8 mouse cellular contexts compared by ENCODE assay signal in the genomic region with DNA sequence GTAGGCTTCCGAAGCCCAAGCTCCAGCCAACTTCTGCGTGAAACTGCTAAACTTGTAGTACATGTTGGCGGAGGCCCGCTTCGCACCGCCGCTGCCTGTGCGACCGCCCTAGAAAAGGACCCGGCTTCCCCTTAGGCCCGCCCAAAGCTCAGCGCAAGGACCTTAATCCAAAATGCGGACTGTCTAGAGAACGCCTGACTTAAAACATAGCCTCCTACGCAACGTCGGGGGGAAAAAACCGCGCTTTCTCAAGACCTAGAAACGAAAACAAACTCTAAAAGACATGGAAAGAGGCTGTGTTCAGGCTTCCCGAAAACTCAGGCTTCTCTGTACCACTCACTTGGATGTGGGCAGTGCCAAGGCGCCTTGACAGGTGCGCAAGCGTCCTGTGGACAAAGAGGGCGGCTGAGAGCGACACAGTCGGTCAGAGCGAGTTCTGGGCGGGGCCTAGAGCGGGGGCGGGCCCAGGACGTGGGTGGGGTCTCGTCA. TPM values are rescaled to one million over a fixed set of nuclear protein-coding genes. Genes with fewer than 3 reads are reported as not detected.
A peak's percentile ranks its signal among the peaks of the same experiment; 100 is the strongest.
DNase-seq lines count a peak whose midpoint lies in the region; ATAC-seq and TF ChIP-seq lines count a peak whose summit lies in the region.

No protein-coding gene starts in this region.

- peak; percentile 94 for DNase-seq in 3134 (ENCODE audit: extremely low read depth, insufficient read length, low spot score)
- DNase-seq in adrenal gland, postnatal 36 days, result peak; percentile 91 to 94
- DNase-seq in heart, adult 18-20 months, result peak; percentile 92 to 96
- DNase-seq in kidney, adult 2 months, result peak; percentile 94
- DNase-seq in spleen, adult 2 months (ENCODE audit: low read depth in 1 of 2, low spot score in 2 of 2), result peak; percentile 86 to 94

- peak; percentile 95 for ATAC-seq in embryonic facial prominence, embryonic 13.5 days (ENCODE audit: insufficient number of reproducible peaks, insufficient read depth, low FRiP score, low TSS enrichment, low read depth)
- ATAC-seq in limb, embryonic 12.5 days (ENCODE audit: insufficient number of reproducible peaks, insufficient read depth, low FRiP score, low TSS enrichment, low read depth), result peak; percentile 99
- ATAC-seq in midbrain, embryonic 15.5 days (replicated peaks), result peak; percentile 99

- WGBS in embryonic facial prominence, embryonic 13.5 days, result 0% methylated on average over 33 of the region's 33 CpGs
- under 1% methylated on average over 33 of the region's 33 CpGs for WGBS in kidney, adult 2 months
- under 1% methylated on average over 33 of the region's 33 CpGs for WGBS in limb, embryonic 12.5 days
- WGBS in midbrain, embryonic 15.5 days, result under 1% methylated on average over 33 of the region's 33 CpGs
- WGBS in spleen, adult 2 months, result under 1% methylated on average over 33 of the region's 33 CpGs

- TF ChIP-seq CTCF in kidney, adult 2 months (conservative IDR thresholded peaks at IDR 0.05; ENCODE audit: insufficient read depth, insufficient read length, low read depth, low read length), result no peak
- no peak for TF ChIP-seq CTCF in spleen, adult 2 months (IDR thresholded peaks at IDR 0.05; ENCODE audit: extremely low read depth, insufficient read depth, insufficient read length, insufficient replicate concordance)

- peak overlapping the region; percentile 93 for H3K9ac ChIP-seq in embryonic facial prominence, embryonic 13.5 days
- H3K9ac ChIP-seq in limb, embryonic 12.5 days (replicated peaks), result peak overlapping the region; percentile 89
- H3K9ac ChIP-seq in midbrain, embryonic 15.5 days, result peak overlapping the region; percentile 58

- TF ChIP-seq POLR2A in kidney, adult 2 months (IDR thresholded peaks at IDR 0.05; ENCODE audit: low read depth, low read length), result peak; percentile 74
- TF ChIP-seq POLR2A in spleen, adult 2 months (IDR thresholded peaks at IDR 0.05; ENCODE audit: low read depth, low read length), result peak; percentile 37

- peaks cover 19% of the 10 kb centered on the region for H3K4me1 ChIP-seq in embryonic facial prominence, embryonic 13.5 days
- H3K4me1 ChIP-seq in kidney, adult 2 months (ENCODE audit: control insufficient read depth, insufficient read depth, low read length), result peaks cover 7% of the 10 kb centered on the region; the same call in 1 of the 2 replicates
- H3K4me1 ChIP-seq in limb, embryonic 12.5 days (replicated peaks), result peaks cover 19% of the 10 kb centered on the region
- H3K4me1 ChIP-seq in midbrain, embryonic 15.5 days, result peaks cover 30% of the 10 kb centered on the region
- H3K4me1 ChIP-seq in spleen, adult 2 months (ENCODE audit: control insufficient read depth, insufficient read depth, insufficient read length), result peaks cover 17% of the 10 kb centered on the region

- peak overlapping the region; percentile 72 for H3K27ac ChIP-seq in embryonic facial prominence, embryonic 13.5 days
- peak overlapping the region; percentile 96 for H3K27ac ChIP-seq in kidney, adult 2 months (ENCODE audit: insufficient read depth, low read depth, low read length)
- H3K27ac ChIP-seq in limb, embryonic 12.5 days, result peak overlapping the region; percentile 75
- H3K27ac ChIP-seq in midbrain, embryonic 15.5 days, result peak overlapping the region; percentile 86
- peak overlapping the region; percentile 90 for H3K27ac ChIP-seq in spleen, adult 2 months (ENCODE audit: insufficient read depth, low read length)

- H3K4me3 ChIP-seq in embryonic facial prominence, embryonic 13.5 days, result peak overlapping the region; percentile 77
- peak overlapping the region; percentile 99 for H3K4me3 ChIP-seq in kidney, adult 2 months (ENCODE audit: insufficient read depth, low read depth, low read length)
- peak overlapping the region; percentile 96 for H3K4me3 ChIP-seq in limb, embryonic 12.5 days (replicated peaks)
- peak overlapping the region; percentile 78 for H3K4me3 ChIP-seq in midbrain, embryonic 15.5 days
- peak overlapping the region; percentile 93 for H3K4me3 ChIP-seq in spleen, adult 2 months (ENCODE audit: extremely low read depth, insufficient read depth, insufficient read length)

- no peaks in the 10 kb centered on the region for H3K9me3 ChIP-seq in embryonic facial prominence, embryonic 13.5 days
- no peaks in the 10 kb centered on the region for H3K9me3 ChIP-seq in limb, embryonic 12.5 days
- no peaks in the 10 kb centered on the region for H3K9me3 ChIP-seq in midbrain, embryonic 15.5 days

- no peaks in the 10 kb centered on the region for H3K27me3 ChIP-seq in embryonic facial prominence, embryonic 13.5 days
- no peaks in the 10 kb centered on the region for H3K27me3 ChIP-seq in kidney, adult 2 months (replicated peaks; ENCODE audit: control insufficient read depth, insufficient read depth, low read length)
- H3K27me3 ChIP-seq in limb, embryonic 12.5 days, result no peaks in the 10 kb centered on the region
- H3K27me3 ChIP-seq in midbrain, embryonic 15.5 days (replicated peaks), result no peaks in the 10 kb centered on the region
- no peaks in the 10 kb centered on the region for H3K27me3 ChIP-seq in spleen, adult 2 months (ENCODE audit: control insufficient read depth, insufficient read depth, low read length)

- H3K36me3 ChIP-seq in embryonic facial prominence, embryonic 13.5 days, result no peaks in the 10 kb centered on the region
- no peaks in the 10 kb centered on the region for H3K36me3 ChIP-seq in kidney, adult 2 months (ENCODE audit: control insufficient read depth, insufficient read depth, low read length)
- no peaks in the 10 kb centered on the region for H3K36me3 ChIP-seq in limb, embryonic 12.5 days
- H3K36me3 ChIP-seq in midbrain, embryonic 15.5 days (replicated peaks), result no peaks in the 10 kb centered on the region
- H3K36me3 ChIP-seq in spleen, adult 2 months (ENCODE audit: control insufficient read depth, insufficient read depth, low read length), result no peaks in the 10 kb centered on the region

- peak overlapping the region; percentile 86 for H3K4me2 ChIP-seq in embryonic facial prominence, embryonic 13.5 days
- peak overlapping the region; percentile 87 for H3K4me2 ChIP-seq in limb, embryonic 12.5 days
- H3K4me2 ChIP-seq in midbrain, embryonic 15.5 days, result peak overlapping the region; percentile 71

RNA-seq across cellular contexts. Expression of gene Cox7a2l, which starts 2.9 kb away (rescaled TPM):
- 100 to 1,000 TPM; 164 to 181 TPM for total RNA-seq in adrenal gland, postnatal 36 days (2021)
- 157 and 158 TPM in 2 replicates for polyA plus RNA-seq in embryonic facial prominence, embryonic 13.5 days (2015; fragmentation: Nextera tagmentation; extraction: Ambion mirVana)
- total RNA-seq in heart, adult 18-20 months (2021), result 100 to 1,000 TPM; 309 to 336 TPM
- 165 and 201 TPM in 2 replicates for polyA plus RNA-seq in kidney, adult 2 months (2012; rRNA removed)
- 123 and 127 TPM in 2 replicates for polyA plus RNA-seq in limb, embryonic 12.5 days (2016; fragmentation: Nextera tagmentation; extraction: Ambion mirVana)
- 172 and 176 TPM in 2 replicates for polyA plus RNA-seq in midbrain, embryonic 15.5 days (2015; fragmentation: Nextera tagmentation; extraction: Ambion mirVana)
- 78.0 and 82.0 TPM in 2 replicates for polyA plus RNA-seq in spleen, adult 2 months (2012; rRNA removed)

Comparison
In these comparisons a context has a peak if more than half of its experiments do, and no peak if none do; other contexts are left out.
1. Peak in every context shown above with its lines: DNase-seq, ATAC-seq, H3K4me3 ChIP-seq and H3K27ac ChIP-seq.